Mouse (Mus musculus): ENCODE data around the gene Hoxa2.

- TF ChIP-seq CTCF (IDR thresholded peaks at IDR 0.05; ENCODE audit: low read depth) (no peak), EP300 (IDR thresholded peaks at IDR 0.05; ENCODE audit: low read depth) (no peak)
These were observed 11.4 kb downstream of the Hoxa2 start for GRCm38 (mm10) chr6:52153270-52153669.

Measured in heart, postnatal 0 days (tissue).